Mouse (Mus musculus): ENCODE results near the gene Gse1. TPM values are rescaled to one million over a fixed set of nuclear protein-coding genes. Genes with fewer than 3 reads are reported as not detected.

The Gse1 gene
- polyA plus RNA-seq, 1 experiment: 45.8 TPM

DNA sequence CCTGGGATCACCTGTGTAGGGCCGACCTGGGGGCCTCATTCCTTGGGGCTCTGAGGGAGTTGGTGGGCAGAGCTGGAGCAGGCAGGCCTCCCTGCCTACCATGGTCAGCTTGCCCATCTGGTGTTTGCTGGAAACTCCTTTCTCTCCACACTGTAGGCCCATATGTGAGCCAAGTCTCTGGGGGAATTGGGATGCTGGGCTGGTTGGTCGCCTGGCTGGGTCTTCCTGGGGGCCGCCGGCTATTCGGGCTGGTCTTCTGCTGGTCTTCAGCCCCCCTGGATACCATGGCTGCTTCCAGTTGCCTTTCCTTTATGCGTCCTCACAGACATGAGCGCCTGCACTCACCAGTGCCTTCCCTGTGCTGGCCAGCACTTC lies 293.3 kb downstream of the Gse1 start:
- WGBS: 86% methylated on average over 7 of the region's 7 CpGs
- Histone ChIP-seq H3K4me3 (replicated peaks; ENCODE audit: control insufficient read depth, low read depth, low read length) (no peak overlapping the region), H3K4me1 (ENCODE audit: control insufficient read depth, insufficient read depth, low read length) (no peaks in the 10 kb centered on the region; the same call in 1 of the 2 replicates), H3K27ac (ENCODE audit: control insufficient read depth, insufficient read depth, low read depth, low read length, poor library complexity) (no peak overlapping the region)
- TF ChIP-seq POLR2A (IDR thresholded peaks at IDR 0.05; ENCODE audit: borderline replicate concordance, control insufficient read depth, low read depth, low read length) (no peak), CTCF (IDR thresholded peaks at IDR 0.05; ENCODE audit: control insufficient read depth, insufficient read depth, low read length) (no peak)

DNA sequence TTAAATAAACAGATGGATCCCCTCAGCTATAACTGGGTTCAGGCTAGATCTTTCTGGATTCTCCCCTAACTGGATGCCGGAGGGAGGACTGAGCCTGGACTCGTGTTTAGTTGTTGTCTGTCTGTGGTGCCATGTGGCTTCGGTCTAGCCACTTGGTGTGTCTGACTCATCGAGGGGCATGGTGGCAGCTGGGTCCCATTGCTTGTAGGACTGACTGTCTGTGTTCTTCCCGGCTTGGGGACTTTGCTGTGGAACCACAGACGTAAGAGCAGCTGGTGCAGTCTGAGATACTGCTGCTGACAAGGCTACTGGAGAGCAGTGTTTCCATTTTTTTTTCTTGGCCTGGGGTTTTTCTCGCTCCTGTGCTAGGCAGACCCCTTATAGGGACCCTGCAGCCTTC lies 295.4 kb downstream of the Gse1 start:
- WGBS: 68% methylated on average over 7 of the region's 7 CpGs
- TF ChIP-seq POLR2A (IDR thresholded peaks at IDR 0.05; ENCODE audit: borderline replicate concordance, control insufficient read depth, low read depth, low read length) (no peak), CTCF (IDR thresholded peaks at IDR 0.05; ENCODE audit: control insufficient read depth, insufficient read depth, low read length) (no peak)
- no peak overlapping the region for H3K4me3 ChIP-seq (replicated peaks; ENCODE audit: control insufficient read depth, low read depth, low read length)
- no peaks in the 10 kb centered on the region; the same call in 1 of the 2 replicates for H3K4me1 ChIP-seq (ENCODE audit: control insufficient read depth, insufficient read depth, low read length)
- no peak overlapping the region for H3K27ac ChIP-seq (ENCODE audit: control insufficient read depth, insufficient read depth, low read depth, low read length, poor library complexity)

DNA sequence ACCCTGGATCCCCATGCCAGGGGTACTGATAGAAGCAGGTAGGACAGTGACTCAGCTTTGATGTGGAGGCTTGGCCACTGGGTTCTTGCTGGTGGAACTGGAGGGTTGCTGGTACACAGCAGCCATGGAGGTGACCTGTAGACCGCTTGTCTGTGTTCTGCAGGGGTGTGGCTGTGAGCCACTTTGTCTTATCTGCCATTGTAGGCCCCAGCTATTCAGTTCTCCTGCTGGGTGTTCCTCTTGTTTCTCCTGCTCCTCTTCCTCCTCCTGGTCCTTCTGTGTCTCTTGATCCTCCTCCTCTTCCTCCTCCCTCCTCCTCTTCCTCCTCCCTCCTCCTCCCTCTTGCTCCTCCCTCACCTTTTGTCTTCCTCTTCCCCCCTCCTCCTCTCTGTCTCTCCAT lies 296.9 kb downstream of the Gse1 start:
- peaks cover 3% of the 10 kb centered on the region for H3K4me1 ChIP-seq (ENCODE audit: control insufficient read depth, insufficient read depth, low read length)
- 71% methylated on average over 1 of the region's 1 CpGs for WGBS
- TF ChIP-seq CTCF (IDR thresholded peaks at IDR 0.05; ENCODE audit: control insufficient read depth, insufficient read depth, low read length) (no peak), POLR2A (IDR thresholded peaks at IDR 0.05; ENCODE audit: borderline replicate concordance, control insufficient read depth, low read depth, low read length) (no peak)
- no peak overlapping the region for H3K27ac ChIP-seq (ENCODE audit: control insufficient read depth, insufficient read depth, low read depth, low read length, poor library complexity)
- H3K4me3 ChIP-seq (replicated peaks; ENCODE audit: control insufficient read depth, low read depth, low read length): no peak overlapping the region

DNA sequence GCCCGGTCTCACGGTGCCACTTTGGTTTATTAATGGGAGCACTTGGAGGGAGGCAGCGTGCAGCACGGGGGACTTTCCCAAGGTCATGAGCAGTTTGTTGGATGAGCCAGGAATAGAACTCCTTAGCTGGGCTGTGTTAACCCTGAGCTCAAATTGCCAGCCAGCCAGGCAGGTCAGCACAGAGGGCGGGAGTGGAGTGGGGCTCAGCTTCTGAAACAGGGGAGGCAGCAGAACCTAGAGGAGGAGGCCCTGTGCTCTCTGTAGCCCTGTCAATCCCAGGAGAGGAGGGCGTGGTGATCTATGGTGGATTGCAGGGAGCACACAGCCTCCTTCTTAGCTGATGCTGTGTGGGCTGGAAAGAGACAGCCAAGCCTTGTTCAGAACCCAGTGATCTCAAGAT lies 297.6 kb downstream of the Gse1 start:
- Histone ChIP-seq H3K4me3 (replicated peaks; ENCODE audit: control insufficient read depth, low read depth, low read length) (no peak overlapping the region), H3K4me1 (ENCODE audit: control insufficient read depth, insufficient read depth, low read length) (peaks cover 3% of the 10 kb centered on the region), H3K27ac (ENCODE audit: control insufficient read depth, insufficient read depth, low read depth, low read length, poor library complexity) (no peak overlapping the region)
- 80% methylated on average over 6 of the region's 6 CpGs for whole genome bisulfite sequencing
- TF ChIP-seq CTCF (IDR thresholded peaks at IDR 0.05; ENCODE audit: control insufficient read depth, insufficient read depth, low read length): no peak
- TF ChIP-seq POLR2A (IDR thresholded peaks at IDR 0.05; ENCODE audit: borderline replicate concordance, control insufficient read depth, low read depth, low read length): no peak

DNA sequence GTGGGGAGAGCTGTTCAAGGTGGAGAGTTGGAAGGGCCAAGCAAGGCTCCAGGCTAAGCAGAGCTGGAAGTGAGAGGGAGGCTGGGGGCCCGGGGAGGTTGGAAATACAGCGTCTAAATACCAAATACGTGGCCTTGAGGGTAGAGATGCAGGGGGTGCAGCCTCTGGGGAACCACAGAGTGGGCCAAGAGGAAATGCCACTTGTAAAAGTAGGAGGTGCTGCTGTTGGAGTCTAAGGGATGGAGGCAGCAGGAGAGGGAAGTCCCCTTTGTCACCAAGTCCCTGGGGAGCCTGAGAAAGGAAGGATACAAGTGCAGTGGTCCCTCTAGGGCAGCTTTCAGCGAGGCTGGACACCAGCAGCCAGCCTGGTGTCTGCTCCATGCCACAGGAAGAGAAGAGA lies 298.3 kb downstream of the Gse1 start:
- WGBS: 12% methylated on average over 4 of the region's 4 CpGs
- no peak overlapping the region for H3K27ac ChIP-seq (ENCODE audit: control insufficient read depth, insufficient read depth, low read depth, low read length, poor library complexity)
- no peak overlapping the region for H3K4me3 ChIP-seq (replicated peaks; ENCODE audit: control insufficient read depth, low read depth, low read length)
- no peak for TF ChIP-seq POLR2A (IDR thresholded peaks at IDR 0.05; ENCODE audit: borderline replicate concordance, control insufficient read depth, low read depth, low read length)
- H3K4me1 ChIP-seq (ENCODE audit: control insufficient read depth, insufficient read depth, low read length): peaks cover 3% of the 10 kb centered on the region

DNA sequence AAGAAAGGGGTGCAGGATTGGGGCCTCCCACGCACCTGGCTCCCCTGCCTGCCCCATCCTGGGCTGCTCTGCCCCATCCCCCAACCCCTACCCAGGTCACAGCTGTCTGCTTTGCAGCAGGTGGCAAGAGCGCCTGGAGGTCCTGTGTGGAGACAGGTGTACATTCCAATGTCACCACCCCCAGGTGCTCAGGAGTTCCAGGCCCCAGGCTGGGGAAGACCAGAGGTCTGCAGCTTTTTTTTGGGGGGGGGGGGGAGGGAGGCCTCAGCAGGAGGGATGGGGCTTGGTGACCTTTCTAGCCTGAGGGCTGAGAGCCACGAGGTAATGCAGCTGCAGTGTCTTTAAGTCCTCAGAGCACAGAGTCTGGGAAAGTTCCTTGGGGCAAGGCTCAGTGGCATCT lies 300.1 kb downstream of the Gse1 start:
- no peak overlapping the region for H3K4me3 ChIP-seq (replicated peaks; ENCODE audit: control insufficient read depth, low read depth, low read length)
- peaks cover 8% of the 10 kb centered on the region for H3K4me1 ChIP-seq (ENCODE audit: control insufficient read depth, insufficient read depth, low read length)
- 65% methylated on average over 3 of the region's 3 CpGs for WGBS
- no peak for TF ChIP-seq CTCF (IDR thresholded peaks at IDR 0.05; ENCODE audit: control insufficient read depth, insufficient read depth, low read length)
- TF ChIP-seq POLR2A (IDR thresholded peaks at IDR 0.05; ENCODE audit: borderline replicate concordance, control insufficient read depth, low read depth, low read length): no peak
- no peak overlapping the region for H3K27ac ChIP-seq (ENCODE audit: control insufficient read depth, insufficient read depth, low read depth, low read length, poor library complexity)

DNA sequence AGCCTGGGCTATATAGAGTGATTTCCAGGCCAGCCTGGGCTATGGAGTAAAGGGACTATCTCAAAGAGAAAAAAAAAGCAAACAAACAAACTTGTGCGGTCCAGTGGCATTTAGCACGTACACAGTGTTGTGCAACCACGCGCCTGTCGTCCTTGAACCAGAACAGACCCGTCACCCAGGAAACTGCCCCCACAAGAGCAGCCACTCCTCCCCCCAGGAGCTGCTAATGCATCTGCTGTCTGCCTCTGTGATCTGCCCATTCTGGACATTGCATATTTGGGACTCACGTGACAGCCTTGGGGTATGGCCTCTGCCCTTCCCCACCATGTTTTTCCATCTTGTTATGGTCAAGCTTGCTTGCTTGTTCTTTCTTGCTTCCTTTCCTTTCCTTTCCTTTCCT lies 301.0 kb downstream of the Gse1 start:
- TF ChIP-seq POLR2A (IDR thresholded peaks at IDR 0.05; ENCODE audit: borderline replicate concordance, control insufficient read depth, low read depth, low read length) (no peak), CTCF (IDR thresholded peaks at IDR 0.05; ENCODE audit: control insufficient read depth, insufficient read depth, low read length) (no peak)
- no peak overlapping the region for H3K4me3 ChIP-seq (replicated peaks; ENCODE audit: control insufficient read depth, low read depth, low read length)
- WGBS: 36% methylated on average over 7 of the region's 7 CpGs
- no peak overlapping the region for H3K27ac ChIP-seq (ENCODE audit: control insufficient read depth, insufficient read depth, low read depth, low read length, poor library complexity)
- peaks cover 8% of the 10 kb centered on the region for H3K4me1 ChIP-seq (ENCODE audit: control insufficient read depth, insufficient read depth, low read length)

DNA sequence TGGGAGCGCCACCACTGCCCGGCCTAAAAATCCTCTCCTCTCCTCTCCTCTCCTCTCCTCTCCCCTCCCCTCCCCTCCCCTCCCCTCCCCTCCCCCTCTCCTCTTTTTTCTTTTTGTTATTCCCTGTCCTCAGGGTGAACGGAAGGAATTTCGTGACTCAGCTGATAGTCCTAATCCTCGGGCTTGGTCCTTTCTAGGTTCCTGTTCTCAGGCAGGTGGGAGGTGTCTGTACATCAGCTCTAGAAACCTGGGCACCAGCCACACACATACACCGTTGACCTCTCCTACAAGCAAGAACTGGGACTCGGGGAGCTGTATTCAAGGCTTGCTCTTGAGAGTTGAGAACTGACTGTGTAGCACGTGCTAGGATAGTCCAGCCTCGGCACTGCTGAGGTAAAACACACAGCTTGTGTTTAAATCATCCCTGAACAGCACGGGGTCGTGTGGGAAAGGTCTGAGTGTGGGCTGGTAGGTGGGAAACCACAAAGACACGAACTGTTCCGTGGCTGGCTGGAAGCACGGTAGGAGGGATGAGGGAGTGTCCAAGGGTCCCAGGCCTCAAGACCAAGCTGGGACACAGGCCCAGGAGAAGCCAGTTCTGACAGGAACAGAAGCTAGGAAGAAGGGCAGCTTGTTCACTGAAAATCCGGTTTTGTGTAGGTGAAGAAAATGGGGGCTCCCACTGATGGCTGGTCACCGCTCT lies 302.8 kb downstream of the Gse1 start:
- no peak for TF ChIP-seq CTCF (IDR thresholded peaks at IDR 0.05; ENCODE audit: control insufficient read depth, insufficient read depth, low read length)
- no peak for TF ChIP-seq POLR2A (IDR thresholded peaks at IDR 0.05; ENCODE audit: borderline replicate concordance, control insufficient read depth, low read depth, low read length)
- WGBS: 52% methylated on average over 16 of the region's 16 CpGs
- Histone ChIP-seq H3K4me1 (ENCODE audit: control insufficient read depth, insufficient read depth, low read length) (peaks cover 10% of the 10 kb centered on the region), H3K4me3 (replicated peaks; ENCODE audit: control insufficient read depth, low read depth, low read length) (no peak overlapping the region), H3K27ac (ENCODE audit: control insufficient read depth, insufficient read depth, low read depth, low read length, poor library complexity) (no peak overlapping the region)
